Mouse (Mus musculus): Measurements from ENCODE around the gene Itsn2. TPM values are rescaled to one million over a fixed set of nuclear protein-coding genes. Genes with fewer than 3 reads are reported as not detected.

Itsn2 gene
- polyA plus RNA-seq, 1 experiment = 8.4 TPM

DNA sequence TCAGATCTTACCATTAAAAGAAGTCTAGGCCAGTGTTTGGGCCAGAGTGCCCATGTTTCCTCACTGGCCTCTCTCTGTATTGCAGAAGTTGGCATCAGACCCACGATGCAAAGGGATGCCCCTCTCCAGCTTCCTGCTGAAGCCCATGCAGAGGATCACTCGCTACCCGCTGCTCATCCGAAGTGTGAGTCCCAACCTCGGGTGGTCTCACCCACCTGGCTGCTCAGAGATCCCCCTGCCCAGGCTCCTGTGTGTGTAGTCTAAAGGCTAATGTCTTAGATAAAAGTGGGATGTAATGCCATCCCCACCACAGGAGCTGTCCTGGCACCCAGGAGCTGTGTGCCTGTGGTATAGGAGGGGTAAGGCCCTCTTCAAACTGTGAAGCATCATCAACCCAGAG, 113.7 kb downstream of the Itsn2 start:
- no peaks in the 10 kb centered on the region for H3K27me3 ChIP-seq (ENCODE audit: control insufficient read depth, insufficient read depth, insufficient read length)
- TF ChIP-seq SRF (IDR thresholded peaks at IDR 0.05; ENCODE audit: control insufficient read depth, insufficient read length, low read depth) (no peak), USF1 (IDR thresholded peaks at IDR 0.05; ENCODE audit: low read depth) (no peak), TCF3 (IDR thresholded peaks at IDR 0.05; ENCODE audit: insufficient read length, low read depth) (no peak), MAX (IDR thresholded peaks at IDR 0.05; ENCODE audit: low read depth) (no peak), CEBPB (IDR thresholded peaks at IDR 0.05; ENCODE audit: insufficient read depth, poor library complexity, severe bottlenecking) (no peak), MYOD1 (IDR thresholded peaks at IDR 0.05; ENCODE audit: control insufficient read depth in 1 of 3, insufficient read length in 2 of 3, low read depth in 2 of 3) (no peak), REST (IDR thresholded peaks at IDR 0.05; ENCODE audit: insufficient read depth, insufficient read length) (no peak), MYOG (IDR thresholded peaks at IDR 0.05; ENCODE audit: control insufficient read depth in 1 of 3, insufficient read depth in 1 of 3, insufficient read length in 2 of 3, low read depth in 2 of 3) (no peak), TCF12 (IDR thresholded peaks at IDR 0.05; ENCODE audit: insufficient read depth, poor library complexity, severe bottlenecking) (no peak), E2F4 (IDR thresholded peaks at IDR 0.05; ENCODE audit: insufficient read depth) (no peak), POLR2AphosphoS2 (IDR thresholded peaks at IDR 0.05; ENCODE audit: insufficient read length, low read depth) (no peak), POLR2A (IDR thresholded peaks at IDR 0.05; ENCODE audit: insufficient read length, low read depth) (no peak)
- H3K4me2 ChIP-seq (ENCODE audit: low read depth) = no peak overlapping the region
- no peak overlapping the region for H3K4me3 ChIP-seq
- H3K79me2 ChIP-seq (ENCODE audit: control insufficient read depth, insufficient read depth) = no peaks in the 10 kb centered on the region
- H3ac ChIP-seq (ENCODE audit: control insufficient read depth, insufficient read length) = no peak overlapping the region
- H3K36me3 ChIP-seq (ENCODE audit: control insufficient read depth, insufficient read depth) = no peaks in the 10 kb centered on the region

DNA sequence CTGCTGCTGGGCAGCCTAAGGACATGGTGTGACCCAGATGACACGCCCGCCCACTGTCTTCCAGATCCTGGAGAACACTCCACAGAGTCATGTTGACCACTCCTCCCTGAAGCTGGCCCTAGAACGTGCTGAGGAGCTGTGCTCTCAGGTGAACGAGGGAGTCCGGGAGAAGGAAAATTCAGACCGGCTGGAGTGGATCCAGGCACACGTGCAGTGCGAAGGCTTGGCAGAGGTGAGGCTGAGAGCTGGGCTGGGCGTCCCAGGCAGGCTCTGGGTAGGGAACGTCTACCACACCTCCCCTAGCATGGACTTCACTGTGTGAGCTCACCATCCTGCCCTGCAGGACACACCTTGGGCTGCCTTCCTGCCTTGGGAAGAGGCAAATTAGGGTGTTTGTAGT, 114.5 kb downstream of the Itsn2 start:
- Histone ChIP-seq H3K4me3 (no peak overlapping the region), H3K27me3 (ENCODE audit: control insufficient read depth, insufficient read depth, insufficient read length) (no peaks in the 10 kb centered on the region), H3K79me2 (ENCODE audit: control insufficient read depth, insufficient read depth) (no peaks in the 10 kb centered on the region), H3ac (ENCODE audit: control insufficient read depth, insufficient read length) (no peak overlapping the region), H3K4me2 (ENCODE audit: low read depth) (no peak overlapping the region), H3K36me3 (ENCODE audit: control insufficient read depth, insufficient read depth) (no peaks in the 10 kb centered on the region)
- no peak for TF ChIP-seq POLR2A (IDR thresholded peaks at IDR 0.05; ENCODE audit: insufficient read length, low read depth)

DNA sequence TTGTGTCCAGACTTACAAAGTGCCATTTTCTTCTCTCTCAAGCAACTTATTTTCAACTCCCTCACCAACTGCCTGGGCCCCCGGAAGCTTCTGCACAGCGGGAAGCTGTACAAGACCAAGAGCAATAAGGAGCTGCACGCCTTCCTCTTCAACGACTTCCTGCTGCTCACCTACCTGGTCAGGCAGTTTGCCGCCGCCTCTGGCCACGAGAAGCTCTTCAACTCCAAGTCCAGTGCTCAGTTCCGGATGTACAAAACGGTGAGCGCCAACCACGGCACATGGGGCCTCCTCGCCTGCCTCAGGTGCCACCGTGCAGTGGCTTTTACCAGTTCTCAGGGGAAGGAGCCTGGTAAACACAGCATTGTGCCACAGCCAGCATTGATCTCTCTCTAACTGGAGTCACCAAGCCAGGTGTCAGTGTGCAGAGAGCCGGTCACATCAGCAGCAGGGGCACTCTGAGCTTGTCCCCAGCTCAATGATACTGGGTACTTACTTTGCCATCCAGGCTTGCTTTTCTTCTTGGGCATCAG, 115.1 kb downstream of the Itsn2 start:
- Histone ChIP-seq H3K27me3 (ENCODE audit: control insufficient read depth, insufficient read depth, insufficient read length) (no peaks in the 10 kb centered on the region), H3K4me2 (ENCODE audit: low read depth) (no peak overlapping the region), H3K36me3 (ENCODE audit: control insufficient read depth, insufficient read depth) (no peaks in the 10 kb centered on the region), H3K4me3 (no peak overlapping the region), H3ac (ENCODE audit: control insufficient read depth, insufficient read length) (no peak overlapping the region), H3K79me2 (ENCODE audit: control insufficient read depth, insufficient read depth) (no peaks in the 10 kb centered on the region)
- TF ChIP-seq MYOD1 (IDR thresholded peaks at IDR 0.05; ENCODE audit: control insufficient read depth in 1 of 3, insufficient read length in 2 of 3, low read depth in 2 of 3) (no peak), E2F4 (IDR thresholded peaks at IDR 0.05; ENCODE audit: insufficient read depth) (no peak), POLR2A (IDR thresholded peaks at IDR 0.05; ENCODE audit: insufficient read length, low read depth) (no peak), REST (IDR thresholded peaks at IDR 0.05; ENCODE audit: insufficient read depth, insufficient read length) (no peak), MYOG (IDR thresholded peaks at IDR 0.05; ENCODE audit: control insufficient read depth in 1 of 3, insufficient read depth in 1 of 3, insufficient read length in 2 of 3, low read depth in 2 of 3) (no peak)

DNA sequence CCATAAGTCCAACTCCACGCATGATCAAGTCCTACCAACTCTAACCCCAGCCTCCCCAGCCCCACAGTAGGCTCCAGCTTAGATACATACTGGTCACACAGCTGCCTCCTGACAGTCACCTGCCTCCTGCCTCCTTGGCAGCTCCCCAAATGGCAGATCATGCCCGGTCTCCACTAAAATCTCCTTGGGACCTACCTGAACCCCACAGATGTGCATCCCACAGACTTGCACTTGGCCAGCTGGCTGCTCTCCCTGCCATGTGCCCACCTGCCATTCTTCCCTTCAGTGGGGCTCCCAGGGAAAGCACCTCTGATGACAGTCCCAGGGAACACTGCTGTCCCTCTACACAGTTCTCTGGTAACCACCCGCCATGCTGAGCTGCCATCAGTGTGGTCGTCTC, 115.9 kb downstream of the Itsn2 start:
- Histone ChIP-seq H3K4me3 (no peak overlapping the region), H3ac (ENCODE audit: control insufficient read depth, insufficient read length) (no peak overlapping the region), H3K4me2 (ENCODE audit: low read depth) (no peak overlapping the region), H3K27me3 (ENCODE audit: control insufficient read depth, insufficient read depth, insufficient read length) (no peaks in the 10 kb centered on the region), H3K79me2 (ENCODE audit: control insufficient read depth, insufficient read depth) (no peaks in the 10 kb centered on the region), H3K36me3 (ENCODE audit: control insufficient read depth, insufficient read depth) (no peaks in the 10 kb centered on the region)
- no peak for TF ChIP-seq TCF3 (IDR thresholded peaks at IDR 0.05; ENCODE audit: insufficient read length, low read depth)
- TF ChIP-seq TCF12 (IDR thresholded peaks at IDR 0.05; ENCODE audit: insufficient read depth, poor library complexity, severe bottlenecking) = no peak
- TF ChIP-seq MAX (IDR thresholded peaks at IDR 0.05; ENCODE audit: low read depth) = no peak
- no peak for TF ChIP-seq SRF (IDR thresholded peaks at IDR 0.05; ENCODE audit: control insufficient read depth, insufficient read length, low read depth)
- TF ChIP-seq MYOD1 (IDR thresholded peaks at IDR 0.05; ENCODE audit: control insufficient read depth in 1 of 3, insufficient read length in 2 of 3, low read depth in 2 of 3) = no peak
- TF ChIP-seq MYOG (IDR thresholded peaks at IDR 0.05; ENCODE audit: control insufficient read depth in 1 of 3, insufficient read depth in 1 of 3, insufficient read length in 2 of 3, low read depth in 2 of 3) = no peak
- TF ChIP-seq CEBPB (IDR thresholded peaks at IDR 0.05; ENCODE audit: insufficient read depth, poor library complexity, severe bottlenecking) = no peak
- no peak for TF ChIP-seq REST (IDR thresholded peaks at IDR 0.05; ENCODE audit: insufficient read depth, insufficient read length)
- no peak for TF ChIP-seq POLR2AphosphoS2 (IDR thresholded peaks at IDR 0.05; ENCODE audit: insufficient read length, low read depth)
- TF ChIP-seq POLR2A (IDR thresholded peaks at IDR 0.05; ENCODE audit: insufficient read length, low read depth) = no peak

DNA sequence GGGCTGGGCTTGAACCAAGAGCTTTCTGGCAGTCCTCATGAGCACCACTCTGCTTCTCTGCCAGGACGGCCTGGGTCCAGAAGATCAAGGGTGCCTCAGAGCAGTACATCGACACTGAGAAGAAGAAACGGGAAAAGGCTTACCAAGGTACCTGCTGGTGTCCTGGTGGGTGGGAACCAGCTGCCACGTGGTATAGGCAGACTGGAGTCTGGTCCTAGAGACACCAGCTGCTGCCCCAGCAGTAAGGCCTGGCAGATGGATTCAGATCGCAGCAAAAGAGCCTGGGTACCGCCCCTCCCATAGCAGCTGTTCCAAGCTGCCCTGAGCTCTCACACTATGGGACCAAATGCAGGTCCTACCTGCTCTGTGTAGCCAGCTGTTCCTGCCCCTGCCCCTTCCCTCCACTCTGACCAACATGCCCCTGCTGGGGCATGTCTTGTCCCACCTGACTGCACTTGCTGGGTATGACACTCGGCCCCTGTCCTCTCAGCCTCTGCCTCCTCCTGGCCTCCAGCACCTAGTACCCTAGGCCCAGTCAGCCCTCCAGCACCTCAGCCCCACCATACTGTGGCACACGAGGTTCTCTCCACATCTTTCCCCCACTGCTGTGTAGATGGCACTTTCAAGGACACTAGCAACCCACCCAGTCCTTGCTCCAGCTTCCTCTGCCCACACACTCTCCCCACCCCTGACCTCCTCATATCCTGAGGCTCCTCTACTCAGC, 116.6 kb downstream of the Itsn2 start:
- Histone ChIP-seq H3K4me3 (no peak overlapping the region), H3K27me3 (ENCODE audit: control insufficient read depth, insufficient read depth, insufficient read length) (no peaks in the 10 kb centered on the region), H3K36me3 (ENCODE audit: control insufficient read depth, insufficient read depth) (no peaks in the 10 kb centered on the region), H3K79me2 (ENCODE audit: control insufficient read depth, insufficient read depth) (no peaks in the 10 kb centered on the region), H3ac (ENCODE audit: control insufficient read depth, insufficient read length) (no peak overlapping the region), H3K4me2 (ENCODE audit: low read depth) (no peak overlapping the region)
- TF ChIP-seq SRF (IDR thresholded peaks at IDR 0.05; ENCODE audit: control insufficient read depth, insufficient read length, low read depth) (no peak), MYOG (IDR thresholded peaks at IDR 0.05; ENCODE audit: control insufficient read depth in 1 of 3, insufficient read depth in 1 of 3, insufficient read length in 2 of 3, low read depth in 2 of 3) (peak; percentile 77 to 93 (median 91)), MYOD1 (IDR thresholded peaks at IDR 0.05; ENCODE audit: control insufficient read depth in 1 of 3, insufficient read length in 2 of 3, low read depth in 2 of 3) (peak; percentile 31 to 86 (median 85))

All from myocyte (in vitro differentiated cells).